Mouse (Mus musculus) thymus, adult 2 months (tissue): ENCODE results near the gene Clic5.

ENCODE experiments used
- CTCF ChIP-seq: fragments of 200-500 bp; IDR thresholded peaks from 2 replicates; pipeline ENCODE4 v1.5.1; 2012; ENCODE audit warnings: mild to moderate bottlenecking, control low read depth, low read length, moderate library complexity, borderline replicate concordance; ENCODE audit not compliant: control insufficient read depth, poor library complexity, insufficient read depth; ENCODE audit errors: extremely low read depth
- POLR2A ChIP-seq: fragments of 200-500 bp; IDR thresholded peaks from 2 replicates; pipeline ENCODE4 v1.6.1; 2012; ENCODE audit warnings: mild to moderate bottlenecking, low read length, control low read depth, moderate library complexity; ENCODE audit not compliant: control insufficient read depth, poor library complexity, insufficient read depth; ENCODE audit errors: extremely low read depth

- no peak for TF ChIP-seq POLR2A
- TF ChIP-seq CTCF, result no peak
These were observed 139.1 kb downstream of the Clic5 start for GRCm38 (mm10) chr17:44327279-44328146.
